Mouse (Mus musculus): ENCODE data around the gene Limd2.

- no peak for TF ChIP-seq GATA1 (IDR thresholded peaks at IDR 0.05; ENCODE audit: low read length)
- TF ChIP-seq TAL1 (IDR thresholded peaks at IDR 0.05; ENCODE audit: low read length): no peak
Observed at GRCm38 (mm10) chr11:106159216-106159920, 1.3 kb downstream of the Limd2 start.
